Mouse (Mus musculus) embryonic fibroblast, embryonic 13.5 days (primary cell): Measurements from ENCODE around the gene Arhgef9. TPM values are rescaled to one million over a fixed set of nuclear protein-coding genes. Genes with fewer than 3 reads are reported as not detected.

Source experiments
- H3K27ac ChIP-seq: 2 replicates; pipeline ENCODE4 v1.5.1; 2012; ENCODE audit warnings: low read length, control low read depth, inconsistent platforms; ENCODE audit not compliant: insufficient read depth
- H3K4me1 ChIP-seq: 2 replicates; pipeline ENCODE4 v1.6.1; 2011; ENCODE audit warnings: low read length; ENCODE audit not compliant: control insufficient read depth, insufficient read depth
- H3K4me3 ChIP-seq: 2 replicates; pipeline ENCODE4 v1.5.1; 2011; ENCODE audit warnings: mild to moderate bottlenecking, control low read depth, low read length; ENCODE audit not compliant: insufficient read depth
- CTCF ChIP-seq: IDR thresholded peaks from 2 replicates; pipeline ENCODE4 v1.5.1; 2011; ENCODE audit warnings: mild to moderate bottlenecking, control low read depth, low read length, moderate library complexity, borderline replicate concordance; ENCODE audit not compliant: insufficient read depth
- POLR2A ChIP-seq: IDR thresholded peaks from 2 replicates; pipeline ENCODE4 v1.6.1; 2011; ENCODE audit warnings: low read depth, mild to moderate bottlenecking, control low read depth, low read length, moderate library complexity
- polyA plus RNA-seq: library from polyadenylated mRNA; stranded (reverse); fragments of >200 nt; gene quantifications from 2 replicates; pipeline ENCODE4 v1.2.4, GENCODE M21; 2011; ENCODE audit warnings: low read depth; ENCODE audit not compliant: missing spikeins, insufficient read length

The Arhgef9 gene
- polyA plus RNA-seq, 1 experiment, result 16.2 TPM

DNA sequence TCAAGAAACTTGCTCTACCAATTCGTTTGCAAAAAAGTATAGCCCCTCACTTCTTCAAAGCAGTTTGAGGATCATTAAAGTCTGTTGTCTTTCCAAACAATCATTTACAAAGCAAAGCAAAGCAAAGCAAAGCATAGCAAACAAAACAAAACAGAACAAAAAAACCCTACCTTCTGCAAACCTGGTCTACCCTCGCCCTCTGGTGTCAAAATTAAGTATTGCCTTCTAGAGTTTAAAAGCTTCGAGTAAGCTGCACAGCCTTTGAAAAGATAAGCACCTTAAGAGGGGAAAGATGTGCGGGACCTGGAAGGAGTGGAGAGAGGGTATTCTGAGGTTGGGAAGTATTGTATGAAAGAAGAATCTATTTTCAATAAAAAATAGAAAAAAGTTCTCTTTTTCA lies 184.6 kb downstream of the Arhgef9 start:
- H3K4me1 ChIP-seq, result no peaks in the 10 kb centered on the region
- H3K27ac ChIP-seq, result no peak overlapping the region
- TF ChIP-seq CTCF (no peak), POLR2A (no peak)
- H3K4me3 ChIP-seq, result no peak overlapping the region

Other genes starting within 250 kb of the Arhgef9 start
- gene Spin4, start 170.2 kb downstream of the Arhgef9 start, polyA plus RNA-seq, result 2.5 and 4.9 TPM in 2 replicates
- gene Amer1, start 248.0 kb upstream of the Arhgef9 start, polyA plus RNA-seq, result 7.8 and 12.7 TPM in 2 replicates